Mouse (Mus musculus): ENCODE data around the gene Gm9913.

- TF ChIP-seq POLR2A (IDR thresholded peaks at IDR 0.05; ENCODE audit: borderline replicate concordance, extremely low read depth, low read depth, low read length) (no peak), CTCF (IDR thresholded peaks at IDR 0.05; ENCODE audit: insufficient read depth, low read length) (no peak)
Observed at GRCm38 (mm10) chr2:125525484-125525883, 20.6 kb downstream of the Gm9913 start.

All from lung, adult 2 months (tissue).